Mouse (Mus musculus) Muller cell, postnatal 12 days (primary cell): ENCODE measurements around the gene Cd38.

Source experiments
- DNase-seq: peaks from one replicate; pipeline ENCODE4 v3.0.0-alpha.2; 2015; ENCODE audit errors: inconsistent ontology term

The Cd38 gene

GRCm38 (mm10) chr5:43947330-43947977 is 79.1 kb downstream of the Cd38 start:
- DNase-seq, result no peak

DNA sequence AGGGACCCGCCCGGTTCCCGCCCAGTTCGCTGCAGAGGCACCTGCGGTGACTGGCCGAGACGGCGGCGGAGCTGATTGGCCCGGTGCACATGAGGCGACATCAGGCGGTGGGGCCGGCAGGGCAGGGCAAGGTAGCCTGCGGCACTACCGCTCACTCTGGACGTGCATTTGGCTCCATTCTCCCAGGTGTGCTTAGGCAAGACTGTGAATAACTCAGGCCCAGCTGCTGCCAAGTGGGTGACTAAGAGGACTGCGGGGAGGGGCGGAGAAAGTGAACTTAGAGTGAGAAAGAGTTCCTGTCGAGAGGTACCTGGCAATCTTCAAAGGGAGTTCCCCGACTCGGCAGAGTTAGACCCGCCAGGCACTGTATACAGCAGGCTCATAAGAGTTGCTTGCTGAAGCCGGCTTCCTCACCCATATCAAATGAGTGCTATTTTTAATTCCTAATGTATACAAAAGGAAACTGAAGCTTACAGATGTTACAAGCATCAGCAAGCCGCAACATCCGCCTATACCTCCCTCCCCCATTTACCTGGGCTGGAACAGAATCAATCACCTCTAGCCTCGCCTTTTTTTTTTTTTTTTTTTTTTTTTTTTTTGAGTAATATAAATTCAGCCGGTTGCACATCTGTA is 79.9 kb downstream of the Cd38 start:
- DNase-seq, result peak; percentile 36

DNA sequence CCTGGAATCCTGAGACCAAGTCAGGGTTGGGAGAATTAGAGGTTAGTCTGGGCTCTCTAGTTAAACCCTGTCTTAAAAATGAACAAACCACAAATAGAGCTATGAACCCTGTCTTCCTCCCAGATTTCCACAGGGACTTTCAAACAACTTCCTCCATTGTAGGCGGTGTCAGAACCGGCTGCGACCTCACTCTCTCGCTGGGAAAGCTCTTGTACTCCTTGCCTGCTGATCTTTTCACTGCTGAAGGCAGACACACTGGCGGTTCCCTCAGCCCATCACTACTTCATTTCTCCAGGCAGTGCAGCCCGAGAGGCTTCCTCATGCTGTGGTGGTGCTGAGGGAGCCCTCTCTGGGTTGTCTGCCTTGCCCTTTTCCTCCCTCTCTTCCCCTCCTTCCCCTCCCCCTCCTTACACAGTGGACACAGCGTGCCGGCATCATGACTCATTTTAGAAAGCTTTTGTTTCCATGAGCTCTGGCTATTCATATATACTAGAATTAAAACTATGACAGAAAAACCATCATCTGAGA is 80.5 kb downstream of the Cd38 start:
- peak; percentile 96 for DNase-seq

DNA sequence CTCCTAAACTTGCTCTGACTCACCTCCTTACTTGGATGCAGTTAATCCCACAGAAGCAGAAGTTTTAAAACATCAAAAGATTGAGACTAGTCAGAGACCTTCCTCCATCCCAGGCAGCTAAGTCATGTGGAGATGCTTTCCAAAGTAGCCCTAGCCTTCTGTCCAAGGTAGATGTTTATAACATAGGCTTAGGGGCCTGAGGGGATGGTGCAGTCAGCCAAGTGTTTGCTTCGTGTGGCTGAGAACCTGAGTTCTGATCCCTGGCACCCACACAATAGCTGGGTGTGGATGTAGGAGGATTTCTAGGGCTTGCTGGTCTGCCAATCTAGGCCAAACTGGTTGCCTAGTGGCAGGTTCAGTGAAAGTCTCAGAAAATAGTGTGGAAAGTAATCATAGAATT is 84.9 kb downstream of the Cd38 start:
- DNase-seq, result peak; percentile 17

GRCm38 (mm10) chr5:43959884-43960440 is 91.6 kb downstream of the Cd38 start:
- DNase-seq, result peak; percentile 96

GRCm38 (mm10) chr5:43961056-43961455 is 92.7 kb downstream of the Cd38 start:
- no peak for DNase-seq
